Mouse (Mus musculus) liver, adult 2 months (tissue): ENCODE results near the gene Oosp3. TPM values are rescaled to one million over a fixed set of nuclear protein-coding genes. Genes with fewer than 3 reads are reported as not detected.

Source experiments
- DNase-seq: peaks from one replicate; pipeline ENCODE4 v3.0.0-alpha.2; 2011; ENCODE audit warnings: low read depth, low spot score; ENCODE audit errors: extremely low read depth
- H3K27ac ChIP-seq: fragments of 200-500 bp; replicated peaks from 2 replicates; pipeline ENCODE4 v1.5.1; 2012; ENCODE audit warnings: low read depth, mild to moderate bottlenecking, control low read depth, inconsistent platforms, low read length; ENCODE audit not compliant: insufficient read depth
- H3K27me3 ChIP-seq: fragments of 200-500 bp; 2 replicates; pipeline ENCODE4 v1.6.1; 2012; ENCODE audit warnings: mild to moderate bottlenecking, moderate library complexity, low read length, inconsistent platforms; ENCODE audit not compliant: control insufficient read depth, insufficient read depth
- H3K36me3 ChIP-seq: fragments of 200-500 bp; 2 replicates; pipeline ENCODE4 v1.6.1; 2012; ENCODE audit warnings: low read length, inconsistent platforms; ENCODE audit not compliant: control insufficient read depth, insufficient read depth
- H3K4me1 ChIP-seq: fragments of 200-500 bp; 2 replicates; pipeline ENCODE4 v1.6.1; 2011; ENCODE audit warnings: low read length; ENCODE audit not compliant: control insufficient read depth, insufficient read depth
- H3K4me3 ChIP-seq: fragments of 200-500 bp; 2 replicates; pipeline ENCODE4 v1.5.1; 2011; ENCODE audit warnings: low read depth, mild to moderate bottlenecking, control low read depth, low read length, moderate library complexity; ENCODE audit not compliant: insufficient read depth
- H3K79me2 ChIP-seq: fragments of 200-500 bp; 2 replicates; pipeline ENCODE4 v1.6.1; 2012; ENCODE audit warnings: inconsistent platforms, mild to moderate bottlenecking, low read length, moderate library complexity; ENCODE audit not compliant: control insufficient read depth, insufficient read depth
- H3K9ac ChIP-seq: fragments of 200-500 bp; 2 replicates; pipeline ENCODE4 v1.6.1; 2012; ENCODE audit warnings: low read depth, mild to moderate bottlenecking, control low read depth, inconsistent platforms, low read length
- CTCF ChIP-seq: fragments of 200-500 bp; IDR thresholded peaks from 2 replicates; pipeline ENCODE4 v1.5.1; 2011; ENCODE audit warnings: low read depth, low read length, control low read depth
- POLR2A ChIP-seq: fragments of 200-500 bp; IDR thresholded peaks from 2 replicates; pipeline ENCODE4 v1.6.1; 2011; ENCODE audit warnings: low read length, control low read depth; ENCODE audit not compliant: insufficient read depth; ENCODE audit errors: extremely low read depth
- WGBS: fragments of 180-500 bp; shearing (Covaris S2); methylation state at CpG from one replicate; pipeline ENCODE4 v1.1.7; 2018; 5-methylcytosine and 5-hydroxymethylcytosine counted together
- polyA plus RNA-seq: library from polyadenylated mRNA; depleted of rRNA; stranded (reverse); fragments of >200 nt; gene quantifications from 2 replicates; pipeline ENCODE4 v1.2.3, GENCODE M21; 2012; rRNA removed
- total RNA-seq: library from RNA; depleted of rRNA; stranded (reverse); fragments of >200 nt; gene quantifications from 2 replicates; pipeline ENCODE4 v1.2.3, GENCODE M21; 2014; rRNA removed

The Oosp3 gene
- total RNA-seq (not detected in 2 replicates), polyA plus RNA-seq (not detected in 2 replicates)

GRCm38 (mm10) chr19:11696755-11697154 lies at the start of gene Oosp3:
Oosp3 (plus strand) TSS chr19:11697055.
- H3K4me1 ChIP-seq: no peaks in the 10 kb centered on the region
- TF ChIP-seq CTCF (no peak), POLR2A (no peak)
- 80% methylated on average over 2 of the region's 2 CpGs for WGBS

DNA sequence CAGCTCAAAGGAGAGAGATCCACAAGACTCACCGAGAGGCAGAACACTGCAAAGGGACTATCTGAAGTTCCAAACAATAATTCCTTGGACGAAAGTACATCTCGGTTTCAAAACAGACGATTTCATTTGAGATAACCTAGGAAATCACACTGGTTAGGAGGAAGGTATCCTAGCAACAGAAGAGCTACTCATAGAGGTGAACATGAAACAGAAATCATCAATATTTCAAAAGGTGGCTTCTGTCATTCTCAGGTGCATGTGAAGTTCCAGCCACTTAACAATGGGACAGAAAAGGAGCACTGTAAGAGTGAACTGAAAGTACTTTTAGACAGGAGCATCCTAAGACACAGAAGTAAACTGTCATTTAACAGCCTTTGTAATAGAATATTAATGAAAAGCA lies 47.3 kb upstream of the Oosp3 start:
- no peak for DNase-seq
- Histone ChIP-seq H3K36me3 (no peaks in the 10 kb centered on the region), H3K27ac (no peak overlapping the region), H3K4me3 (no peak overlapping the region), H3K27me3 (no peaks in the 10 kb centered on the region), H3K4me1 (no peaks in the 10 kb centered on the region), H3K9ac (no peak overlapping the region), H3K79me2 (no peaks in the 10 kb centered on the region)
- TF ChIP-seq CTCF (no peak), POLR2A (no peak)
- 76% methylated on average over 4 of the region's 4 CpGs for WGBS

More at GRCm38 (mm10) chr19:11696755-11697154, at the start of gene Oosp3:
- Histone ChIP-seq H3K9ac (no peak within 1 kb of the TSS), H3K27me3 (no peaks in the 10 kb centered on the region), H3K36me3 (no peaks in the 10 kb centered on the region), H3K27ac (no peak within 1 kb of the TSS), H3K79me2 (no peaks in the 10 kb centered on the region), H3K4me3 (no peak within 1 kb of the TSS)
- DNase-seq: no peak

GRCm38 (mm10) chr19:11659142-11659541 lies 37.7 kb upstream of the Oosp3 start:
- 60% methylated on average over 2 of the region's 2 CpGs for WGBS
- H3K4me3 ChIP-seq: no peak overlapping the region
- no peaks in the 10 kb centered on the region for H3K36me3 ChIP-seq
- H3K27me3 ChIP-seq: no peaks in the 10 kb centered on the region
- H3K9ac ChIP-seq: no peak overlapping the region
- no peak overlapping the region for H3K27ac ChIP-seq
- DNase-seq: no peak
- TF ChIP-seq CTCF (no peak), POLR2A (no peak)
- H3K4me1 ChIP-seq: no peaks in the 10 kb centered on the region
- H3K79me2 ChIP-seq: no peaks in the 10 kb centered on the region

- Histone ChIP-seq H3K4me1 (no peaks in the 10 kb centered on the region), H3K4me3 (no peak within 1 kb of the TSS), H3K36me3 (no peaks in the 10 kb centered on the region), H3K79me2 (no peaks in the 10 kb centered on the region), H3K27me3 (no peaks in the 10 kb centered on the region), H3K27ac (no peak within 1 kb of the TSS), H3K9ac (no peak within 1 kb of the TSS)
- DNase-seq: no peak
- TF ChIP-seq POLR2A (no peak), CTCF (no peak)
- 91% methylated on average over 5 of the region's 5 CpGs for WGBS
Observed at GRCm38 (mm10) chr19:11660459-11660858, 36.4 kb upstream of the Oosp3 start, which contains the start of gene Oosp2. Oosp2 (minus strand) TSS chr19:11660559.

DNA sequence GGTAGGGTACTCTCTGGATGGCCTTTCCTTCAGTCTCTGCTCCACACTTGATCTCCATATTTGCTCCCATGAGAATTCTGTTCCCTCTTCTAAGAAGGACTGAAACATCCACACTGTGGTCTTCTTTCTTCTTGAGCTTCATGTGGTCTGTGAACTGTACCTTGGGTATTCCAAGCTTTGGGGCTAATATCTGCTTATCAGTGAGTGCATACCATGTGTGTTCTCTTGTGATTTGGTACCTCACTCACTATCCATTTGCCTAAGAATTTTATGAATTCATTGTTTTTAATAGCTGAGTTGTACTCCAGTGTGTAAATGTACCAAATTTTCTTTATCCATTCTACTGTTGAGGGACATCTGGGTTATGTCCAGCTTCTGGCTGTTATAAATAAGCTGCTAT lies 35.3 kb upstream of the Oosp3 start:
- Histone ChIP-seq H3K9ac (no peak overlapping the region), H3K79me2 (no peaks in the 10 kb centered on the region), H3K27ac (no peak overlapping the region), H3K4me1 (no peaks in the 10 kb centered on the region), H3K27me3 (no peaks in the 10 kb centered on the region), H3K36me3 (no peaks in the 10 kb centered on the region), H3K4me3 (no peak overlapping the region)
- DNase-seq: no peak
- TF ChIP-seq POLR2A: no peak
- TF ChIP-seq CTCF: no peak

DNA sequence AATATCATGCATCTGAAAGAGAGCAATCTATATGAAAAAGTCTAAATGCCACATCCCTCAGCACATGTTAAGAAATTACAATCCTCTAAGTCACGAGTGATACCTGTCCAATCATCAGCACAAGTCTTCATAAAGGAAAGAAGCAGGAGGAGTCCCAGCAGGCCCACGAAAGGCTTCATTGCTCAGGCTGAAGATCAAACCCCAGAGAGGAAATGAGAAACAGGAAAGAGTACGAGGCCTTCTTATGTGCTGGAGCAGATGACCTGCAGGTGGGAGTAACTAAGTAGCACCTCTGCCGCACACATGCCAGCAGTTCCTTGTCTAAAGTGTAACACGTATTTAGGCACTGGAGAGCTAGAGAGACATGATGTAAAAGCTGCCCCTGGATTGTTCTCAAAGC lies 6.0 kb upstream of the Oosp3 start, which contains the start of gene Oosp1:
Gene Oosp1, minus strand, starts transcription at position 312 of the 400 bp plus-strand sequence.
- Histone ChIP-seq H3K79me2 (no peaks in the 10 kb centered on the region), H3K9ac (no peak within 1 kb of the TSS), H3K4me1 (no peaks in the 10 kb centered on the region), H3K36me3 (no peaks in the 10 kb centered on the region), H3K27me3 (no peaks in the 10 kb centered on the region), H3K4me3 (no peak within 1 kb of the TSS), H3K27ac (no peak within 1 kb of the TSS)
- no peak for DNase-seq
- WGBS: 67% methylated on average over 5 of the region's 5 CpGs
- TF ChIP-seq CTCF: no peak
